Mouse (Mus musculus) hematopoietic stem cell, adult 5-6 weeks (primary cell): ENCODE measurements around the gene Dusp18. TPM values are rescaled to one million over a fixed set of nuclear protein-coding genes. Genes with fewer than 3 reads are reported as not detected.
A peak's percentile ranks its signal among the peaks of the same experiment; 100 is the strongest.
"Not testable (repeated sequence)": the region's sequence is repeated elsewhere in the genome, so short reads cannot be mapped to it uniquely, and the experiment has no call there.

Experiments
- ATAC-seq, 2 experiments: fragments of 125-278 bp in 1 of 2; replicated peaks in 1 of 2; 2 replicates each; pipeline ENCODE4 v1.8.0; 2016 to 2017; ENCODE audit warnings: inconsistent platforms in 2 of 2, mild to moderate bottlenecking in 2 of 2, moderate number of reproducible peaks in 2 of 2, low read depth in 1 of 2, moderate TSS enrichment in 1 of 2; ENCODE audit not compliant: low FRiP score in 2 of 2, poor library complexity in 2 of 2, severe bottlenecking in 2 of 2, insufficient read depth in 1 of 2, low TSS enrichment in 1 of 2
- total RNA-seq: library from RNA; stranded (forward); fragments of 172-1452, 232-1000 nt; gene quantifications from 2 replicates; pipeline ENCODE4 v1.2.3, GENCODE M21; 2017

Dusp18 gene
- total RNA-seq, 1 experiment from 2014 or later = 0.79 TPM

GRCm38 (mm10) chr11:3876419-3876818 lies 18.6 kb upstream of the Dusp18 start:
- no peak for ATAC-seq

DNA sequence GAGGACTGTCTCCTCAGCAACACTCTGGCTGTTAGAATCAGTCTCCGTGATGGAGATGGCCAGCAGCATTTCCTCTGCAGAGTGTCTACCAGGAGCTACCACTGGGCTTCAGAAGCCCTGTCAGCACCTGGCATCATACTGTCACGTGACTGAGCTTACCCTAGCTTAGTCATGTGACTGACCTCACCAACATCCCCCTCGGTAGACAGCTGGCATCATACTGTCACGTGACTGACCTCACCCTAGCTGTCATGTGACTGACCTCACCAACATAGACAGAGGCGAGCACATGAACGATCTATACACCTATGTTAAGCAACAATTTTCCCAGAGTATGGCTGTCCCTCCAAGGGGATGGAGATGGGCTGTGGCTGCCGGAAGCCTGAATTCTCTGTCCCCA lies 16.4 kb upstream of the Dusp18 start:
- ATAC-seq = no peak

- ATAC-seq = peak; percentile 78 to 79
Measured at GRCm38 (mm10) chr11:3879836-3880235, 15.2 kb upstream of the Dusp18 start.

- ATAC-seq = peak; percentile 56 to 78
Measured at GRCm38 (mm10) chr11:3883711-3884110, 11.3 kb upstream of the Dusp18 start.

DNA sequence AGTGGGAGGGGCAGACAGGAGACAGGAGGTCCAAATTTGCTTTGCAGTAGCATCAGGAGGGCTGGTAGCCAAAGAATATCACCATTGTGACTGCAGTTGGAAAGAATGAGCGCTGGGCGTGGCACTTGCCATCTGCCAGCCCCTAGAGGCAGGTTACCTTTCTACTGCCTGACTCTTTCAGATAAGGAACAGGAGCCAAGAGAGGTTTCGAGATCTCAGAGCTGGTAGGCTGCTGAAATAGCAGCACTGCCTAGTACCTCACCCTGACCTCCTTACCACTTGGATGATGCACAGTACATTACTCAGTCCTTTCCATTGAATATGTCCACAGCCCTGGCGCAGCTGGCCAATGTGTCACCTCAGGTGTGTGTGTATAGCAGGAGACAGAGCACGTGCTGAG lies 7.7 kb upstream of the Dusp18 start:
- ATAC-seq = peak in 1 of 2 experiments; percentile 19; a peak in 1 of 4 replicates

DNA sequence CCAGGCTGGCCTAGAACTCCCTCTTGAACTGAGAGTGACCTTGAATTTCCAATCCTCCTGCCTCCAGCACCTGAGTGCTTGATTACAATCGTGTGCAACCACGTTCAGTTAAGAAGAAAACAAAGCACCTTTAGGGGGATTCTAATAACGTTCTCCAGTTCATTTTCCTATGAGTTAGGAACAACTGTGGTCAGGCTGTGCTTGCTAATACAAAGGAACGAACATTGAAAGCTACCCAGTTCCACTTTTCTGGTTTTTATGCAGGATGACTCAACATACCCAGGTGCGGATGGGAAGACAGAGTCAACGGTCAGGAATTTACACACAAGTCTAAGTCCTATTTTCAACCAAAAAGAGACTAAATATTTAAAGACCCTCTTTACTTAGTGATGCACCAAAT lies 1.1 kb upstream of the Dusp18 start:
- no peak for ATAC-seq

- ATAC-seq = 0 out of 4 replicates have a peak, but pooled peaks have one; percentile 12 to 14
Measured at GRCm38 (mm10) chr11:3895458-3895857, 418 bp downstream of the Dusp18 start.

DNA sequence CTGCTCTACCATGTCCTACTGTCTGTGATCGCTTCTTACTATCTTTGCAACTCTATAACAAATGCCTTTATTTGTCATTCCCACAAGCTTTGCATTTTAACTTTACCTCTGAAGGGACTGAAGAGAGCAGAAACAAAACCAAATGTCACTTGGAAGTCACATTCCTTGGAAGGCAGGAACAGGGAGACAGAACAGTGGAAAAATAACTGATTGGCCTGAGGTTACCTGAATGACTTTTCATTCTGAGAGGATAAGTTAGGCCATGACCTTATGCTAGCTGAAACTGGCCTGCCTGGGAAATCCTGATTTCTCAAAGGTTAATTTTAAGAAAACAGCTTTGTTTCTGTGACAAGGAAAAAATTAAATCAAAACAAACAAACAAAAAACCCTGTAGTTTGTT lies 893 bp downstream of the Dusp18 start:
- no peak for ATAC-seq

GRCm38 (mm10) chr11:3900296-3900695 lies 5.3 kb downstream of the Dusp18 start:
- no peak for ATAC-seq

GRCm38 (mm10) chr11:3902516-3902915 lies 7.5 kb downstream of the Dusp18 start:
- ATAC-seq = no peak

- ATAC-seq = peak; percentile 51 to 71; a peak in 3 of 4 replicates
Measured at GRCm38 (mm10) chr11:3903046-3903445, 8.0 kb downstream of the Dusp18 start.

- no peak for ATAC-seq
Measured at GRCm38 (mm10) chr11:3904673-3905072, 9.6 kb downstream of the Dusp18 start.

DNA sequence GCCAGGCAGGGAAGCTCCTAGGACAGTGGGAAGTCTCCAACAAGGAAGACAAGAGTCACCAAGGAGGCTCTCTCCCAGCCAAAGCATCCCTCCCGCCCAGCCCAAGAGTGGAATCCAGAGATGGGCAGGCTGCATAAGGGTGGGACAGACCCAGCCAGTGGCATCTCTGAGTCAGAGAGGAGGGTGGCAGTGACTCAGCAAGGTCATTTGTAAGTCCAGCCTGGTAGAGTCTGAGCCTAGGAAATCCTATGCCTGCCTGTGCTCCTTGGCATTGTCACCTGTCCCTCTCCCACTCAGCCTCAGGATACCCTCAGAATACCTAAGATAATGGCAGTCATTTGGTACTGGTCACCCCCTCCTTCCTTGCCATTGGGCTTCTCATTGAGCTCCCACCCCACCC lies 10.4 kb downstream of the Dusp18 start:
- ATAC-seq = no peak

- ATAC-seq = no peak
Measured at GRCm38 (mm10) chr11:3909236-3909635, 14.2 kb downstream of the Dusp18 start.

GRCm38 (mm10) chr11:3910513-3911310 lies 15.7 kb downstream of the Dusp18 start:
- ATAC-seq = no peak

GRCm38 (mm10) chr11:3911440-3911839 lies 16.4 kb downstream of the Dusp18 start:
- ATAC-seq = not testable (repeated sequence)

GRCm38 (mm10) chr11:3912100-3912874 lies 17.2 kb downstream of the Dusp18 start:
- ATAC-seq = no peak

DNA sequence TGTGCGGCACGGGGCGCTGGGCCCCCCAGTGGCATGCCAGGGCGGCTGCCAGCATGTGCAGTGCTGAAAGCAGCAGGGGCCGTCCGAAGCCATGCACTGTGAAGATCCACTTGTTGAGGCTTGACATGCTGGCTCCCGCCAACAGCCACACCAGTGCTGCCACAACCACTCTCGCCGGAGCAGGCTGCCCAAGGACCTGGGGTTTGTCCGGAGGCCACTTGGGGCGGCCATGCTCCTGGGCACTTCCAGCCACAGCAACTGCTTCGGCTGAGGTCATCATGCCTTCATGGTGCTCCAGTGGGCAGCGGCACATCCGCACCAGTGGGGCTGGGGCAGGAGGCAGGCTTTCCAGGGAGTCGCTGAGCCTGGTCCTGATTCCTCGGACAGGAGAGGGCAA lies 17.8 kb downstream of the Dusp18 start:
- ATAC-seq = no peak
